7 mouse cellular contexts compared by ENCODE assay signal in genomic region chr7:110843916-110844874, GRCm38 (mm10). TPM values are rescaled to one million over a fixed set of nuclear protein-coding genes. Genes with fewer than 3 reads are reported as not detected.
DNase-seq lines count a peak whose midpoint lies in the region; ATAC-seq lines count a peak whose summit lies in the region.

Gene Rnf141 (minus strand): TSS chr7:110844457.

- peak within 1 kb of the TSS; percentile 96 for H3K27ac ChIP-seq in intestine, embryonic 15.5 days
- H3K27ac ChIP-seq in midbrain, embryonic 10.5 days (replicated peaks), result peak within 1 kb of the TSS; percentile 92

- H3K4me2 ChIP-seq in intestine, embryonic 15.5 days (replicated peaks), result peak within 1 kb of the TSS; percentile 78

- peak within 1 kb of the TSS; percentile 72 for H3K9ac ChIP-seq in intestine, embryonic 15.5 days

- no peaks in the 10 kb centered on the region for H3K9me3 ChIP-seq in intestine, embryonic 15.5 days
- H3K9me3 ChIP-seq in midbrain, embryonic 10.5 days (replicated peaks), result no peaks in the 10 kb centered on the region

- intact Hi-C loops in gastrocnemius, postnatal 36 days (cut with DNase I), result no loop called here
- intact Hi-C loops in left cerebral cortex, postnatal 25 days (cut with DNase I), result no loop called here

- no peaks in the 10 kb centered on the region for H3K4me1 ChIP-seq in intestine, embryonic 15.5 days (replicated peaks)
- H3K4me1 ChIP-seq in midbrain, embryonic 10.5 days, result peaks cover 12% of the 10 kb centered on the region

- ATAC-seq in intestine, embryonic 15.5 days, result peak; percentile 93

- DNase-seq in adrenal gland, adult 18-20 months (ENCODE audit: low spot score in 2 of 2), result peak; percentile 91 to 92
- peak; percentile 97 for DNase-seq in embryo, embryonic 11 days
- DNase-seq in gastrocnemius, postnatal 36 days, result peak; percentile 84 to 87
- DNase-seq in left cerebral cortex, postnatal 25 days (ENCODE audit: low spot score in 2 of 2), result peak; percentile 94 to 96
- DNase-seq in midbrain, embryonic 10.5 days (ENCODE audit: low spot score), result peak; percentile 93
- DNase-seq in right cerebral cortex, postnatal 4 days, result peak; percentile 94

- H3K27me3 ChIP-seq in intestine, embryonic 15.5 days (replicated peaks), result no peaks in the 10 kb centered on the region
- H3K27me3 ChIP-seq in midbrain, embryonic 10.5 days (ENCODE audit: low read depth, poor library complexity, severe bottlenecking), result no peaks in the 10 kb centered on the region

- H3K36me3 ChIP-seq in intestine, embryonic 15.5 days, result no peaks in the 10 kb centered on the region
- H3K36me3 ChIP-seq in midbrain, embryonic 10.5 days, result no peaks in the 10 kb centered on the region

- peak within 1 kb of the TSS; percentile 63 for H3K4me3 ChIP-seq in intestine, embryonic 15.5 days (replicated peaks)
- H3K4me3 ChIP-seq in midbrain, embryonic 10.5 days, result peak within 1 kb of the TSS; percentile 86

- under 1% methylated on average over 42 of the region's 42 CpGs for WGBS in intestine, embryonic 15.5 days
- WGBS in midbrain, embryonic 10.5 days, result 0% methylated on average over 42 of the region's 42 CpGs

RNA-seq across cellular contexts. Expression of gene Rnf141, which starts in this region (rescaled TPM):
- 10 to 100 TPM; 51.6 to 79.2 TPM for total RNA-seq in adrenal gland, adult 18-20 months (2021)
- 10 to 100 TPM; 17.6 to 20.4 TPM for total RNA-seq in gastrocnemius, postnatal 36 days (2021)
- 39.8 and 41.8 TPM in 2 replicates for polyA plus RNA-seq in intestine, embryonic 15.5 days (2015; fragmentation: Nextera tagmentation; extraction: Ambion mirVana)
- 10 to 100 TPM; 70.9 to 82.1 TPM for total RNA-seq in left cerebral cortex, postnatal 25 days (2021)
- 22.2 and 23.2 TPM in 2 replicates for polyA plus RNA-seq in midbrain, embryonic 10.5 days (2016; fragmentation: Nextera tagmentation; extraction: Ambion mirVana)

Comparison
In these comparisons a context has a peak if more than half of its experiments do, and no peak if none do; other contexts are left out.
1. Peak in every context shown above with its lines: DNase-seq, ATAC-seq, H3K4me3 ChIP-seq and H3K27ac ChIP-seq.